Mouse (Mus musculus) embryonic facial prominence, embryonic 14.5 days (tissue): ENCODE measurements at regions not wholly inside any gene's neighbourhood (a gene's known extent, or its start where the extent isn't known, plus 50 kb on each side); places are given as distances from the start of the nearest gene placed in this dataset.
A peak's percentile ranks its signal among the peaks of the same experiment; 100 is the strongest.

Experiments used
- ATAC-seq: fragments of 200-750 bp; cut with Nextera tagmentation; 2 replicates; pipeline ENCODE4 v1.8.0; 2017; ENCODE audit warnings: low read depth, moderate number of reproducible peaks, moderate TSS enrichment
- DNase-seq: peaks from one replicate; pipeline ENCODE4 v3.0.0-alpha.2; 2015; ENCODE audit warnings: low spot score
- H3K27ac ChIP-seq: fragments of 300-500 bp; sonication (generic); replicated peaks from 2 replicates; pipeline ENCODE4 v1.5.1; 2014; ENCODE audit warnings: low read depth, mild to moderate bottlenecking, low read length, moderate library complexity
- H3K27me3 ChIP-seq: fragments of 300-500 bp; sonication (generic); replicated peaks from 2 replicates; pipeline ENCODE4 v1.6.1; 2014; ENCODE audit warnings: low read length; ENCODE audit not compliant: control insufficient read depth, insufficient read depth
- H3K36me3 ChIP-seq: fragments of 300-500 bp; sonication (generic); 2 replicates; pipeline ENCODE4 v1.6.1; 2014; ENCODE audit warnings: low read length, mixed read lengths; ENCODE audit not compliant: control insufficient read depth, insufficient read depth
- H3K4me1 ChIP-seq: fragments of 300-500 bp; sonication (generic); 2 replicates; pipeline ENCODE4 v1.6.1; 2014; ENCODE audit warnings: antibody characterized with exemption, low read length; ENCODE audit not compliant: control insufficient read depth, insufficient read depth
- H3K4me2 ChIP-seq: fragments of 300-500 bp; sonication (generic); 2 replicates; pipeline ENCODE4 v1.6.1; 2014; ENCODE audit warnings: low read depth, mild to moderate bottlenecking, low read length, moderate library complexity, mixed read lengths
- H3K4me3 ChIP-seq: fragments of 300-500 bp; sonication (generic); 2 replicates; pipeline ENCODE4 v1.5.1; 2014; ENCODE audit warnings: low read depth, mild to moderate bottlenecking, low read length
- H3K9ac ChIP-seq: fragments of 300-500 bp; sonication (generic); 2 replicates; pipeline ENCODE4 v1.6.1; 2014; ENCODE audit warnings: low read depth, mild to moderate bottlenecking, low read length, moderate library complexity, mixed read lengths
- H3K9me3 ChIP-seq: fragments of 300-500 bp; sonication (generic); 2 replicates; pipeline ENCODE4 v1.6.1; 2016; ENCODE audit warnings: low read length; ENCODE audit not compliant: control insufficient read depth
- WGBS: fragments of 180-500 bp; shearing (Covaris S2); extraction: QIAGEN DNeasy Blood & Tissue Kit; methylation state at CpG from one replicate; pipeline ENCODE4 v1.1.7; 2014; 5-methylcytosine and 5-hydroxymethylcytosine counted together

- Histone ChIP-seq H3K4me1 (no peaks in the 10 kb centered on the region), H3K27ac (no peak overlapping the region), H3K27me3 (no peaks in the 10 kb centered on the region), H3K36me3 (no peaks in the 10 kb centered on the region), H3K4me3 (no peak overlapping the region), H3K9ac (no peak overlapping the region), H3K9me3 (no peaks in the 10 kb centered on the region), H3K4me2 (no peak overlapping the region)
- no peak for DNase-seq
- no peak for ATAC-seq
- WGBS = 84% methylated on average over 3 of the region's 3 CpGs
Measured at GRCm38 (mm10) chr13:69182478-69182877, 183.1 kb upstream of the Adcy2 start.

GRCm38 (mm10) chr13:69190661-69191060 lies 191.3 kb upstream of the Adcy2 start:
- H3K9ac ChIP-seq = no peak overlapping the region
- no peaks in the 10 kb centered on the region for H3K36me3 ChIP-seq
- WGBS = 68% methylated on average over 3 of the region's 3 CpGs
- H3K27ac ChIP-seq = no peak overlapping the region
- no peaks in the 10 kb centered on the region for H3K4me1 ChIP-seq
- H3K9me3 ChIP-seq = no peaks in the 10 kb centered on the region
- no peak for ATAC-seq
- no peak overlapping the region for H3K4me3 ChIP-seq
- H3K4me2 ChIP-seq = no peak overlapping the region
- DNase-seq = no peak
- no peaks in the 10 kb centered on the region for H3K27me3 ChIP-seq

- no peak overlapping the region for H3K4me2 ChIP-seq
- ATAC-seq = no peak
- no peak overlapping the region for H3K9ac ChIP-seq
- H3K27ac ChIP-seq = no peak overlapping the region
- no peaks in the 10 kb centered on the region for H3K27me3 ChIP-seq
- H3K4me1 ChIP-seq = no peaks in the 10 kb centered on the region
- DNase-seq = no peak
- H3K36me3 ChIP-seq = no peaks in the 10 kb centered on the region
- no peak overlapping the region for H3K4me3 ChIP-seq
- H3K9me3 ChIP-seq = no peaks in the 10 kb centered on the region
- 7% methylated on average over 4 of the region's 4 CpGs for WGBS
Measured at GRCm38 (mm10) chr13:69196464-69196871, 197.1 kb upstream of the Adcy2 start.

DNA sequence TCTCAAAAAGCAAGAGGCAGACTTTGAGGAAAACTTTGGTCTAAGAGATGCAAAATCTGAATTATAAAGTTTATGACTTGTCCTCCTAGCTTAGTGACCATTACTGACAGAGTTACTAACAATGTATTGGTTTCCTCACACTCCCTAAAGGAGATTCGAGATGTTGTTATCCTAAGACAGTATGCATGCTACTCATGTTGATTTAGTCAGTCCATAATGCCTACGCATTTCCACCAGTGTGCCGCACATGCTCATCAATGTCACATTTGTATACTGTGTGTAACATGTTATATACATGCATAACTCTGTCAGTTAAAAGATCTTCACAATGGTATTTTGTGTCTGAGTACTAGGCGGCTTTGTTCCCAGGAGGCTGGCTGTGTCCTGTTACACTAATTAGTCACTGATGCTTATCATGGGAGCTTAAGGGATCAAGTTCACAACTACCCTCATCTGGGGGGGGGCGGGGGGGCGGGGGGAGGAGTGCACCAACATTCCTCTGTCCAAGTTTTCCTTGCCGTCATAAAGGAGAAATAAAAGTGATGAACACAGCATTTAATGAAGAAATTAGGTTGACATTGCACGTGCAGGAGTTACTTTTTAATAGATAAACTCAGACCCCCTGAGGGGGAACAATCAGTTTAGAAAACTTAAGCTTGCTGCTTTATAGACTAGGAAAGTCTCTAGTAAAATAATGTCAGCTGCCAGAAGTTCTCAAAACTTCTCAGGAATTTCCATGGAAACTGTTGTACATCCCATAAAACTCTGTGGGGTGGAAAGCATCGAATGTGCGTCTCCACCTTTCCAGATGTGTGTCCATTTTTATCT lies 208.6 kb upstream of the Adcy2 start:
- 50% methylated on average over 10 of the region's 10 CpGs for WGBS
- no peaks in the 10 kb centered on the region for H3K36me3 ChIP-seq
- ATAC-seq (no peak), DNase-seq (peak; percentile 19)
- no peaks in the 10 kb centered on the region for H3K27me3 ChIP-seq
- no peaks in the 10 kb centered on the region for H3K9me3 ChIP-seq
- H3K4me2 ChIP-seq = no peak overlapping the region
- no peak overlapping the region for H3K4me3 ChIP-seq
- no peaks in the 10 kb centered on the region for H3K4me1 ChIP-seq
- no peak overlapping the region for H3K27ac ChIP-seq
- no peak overlapping the region for H3K9ac ChIP-seq

- H3K9me3 ChIP-seq = no peaks in the 10 kb centered on the region
- ATAC-seq = no peak
Measured at GRCm38 (mm10) chr13:69208569-69208881, 209.2 kb upstream of the Adcy2 start.

GRCm38 (mm10) chr13:69216579-69216978 lies 217.2 kb upstream of the Adcy2 start:
- no peak overlapping the region for H3K4me2 ChIP-seq
- H3K36me3 ChIP-seq = no peaks in the 10 kb centered on the region
- DNase-seq (peak; percentile 30), ATAC-seq (no peak)
- no peaks in the 10 kb centered on the region for H3K9me3 ChIP-seq
- no peak overlapping the region for H3K4me3 ChIP-seq
- no peaks in the 10 kb centered on the region for H3K4me1 ChIP-seq
- H3K9ac ChIP-seq = no peak overlapping the region
- 56% methylated on average over 3 of the region's 3 CpGs for WGBS
- H3K27ac ChIP-seq = no peak overlapping the region
- H3K27me3 ChIP-seq = no peaks in the 10 kb centered on the region

More at GRCm38 (mm10) chr13:69208569-69208881, 209.2 kb upstream of the Adcy2 start:
- Histone ChIP-seq H3K27me3 (no peaks in the 10 kb centered on the region), H3K4me2 (no peak overlapping the region), H3K36me3 (no peaks in the 10 kb centered on the region), H3K27ac (no peak overlapping the region), H3K4me1 (no peaks in the 10 kb centered on the region), H3K4me3 (no peak overlapping the region), H3K9ac (no peak overlapping the region)
- DNase-seq = no peak
- WGBS = 77% methylated on average over 4 of the region's 4 CpGs

DNA sequence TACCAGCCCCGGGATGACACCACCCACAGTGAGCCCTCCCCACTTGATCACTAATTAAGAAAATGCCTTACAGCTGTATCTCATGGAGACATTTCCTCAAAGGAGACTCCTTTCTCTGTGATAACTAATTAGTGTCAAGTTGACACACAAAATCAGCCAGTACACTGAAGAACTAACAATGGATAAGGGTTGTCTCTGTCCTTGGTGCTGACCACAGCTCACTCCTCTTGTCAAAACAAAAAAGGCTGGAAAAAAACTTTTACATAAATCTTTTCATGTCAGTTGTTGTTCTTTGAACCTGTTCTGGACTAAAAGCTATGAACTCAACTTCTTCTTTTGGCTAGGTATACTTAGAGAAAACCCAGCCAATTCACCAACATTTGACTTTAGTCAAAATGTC lies 221.1 kb upstream of the Adcy2 start:
- Histone ChIP-seq H3K4me1 (no peaks in the 10 kb centered on the region), H3K4me2 (no peak overlapping the region), H3K9me3 (no peaks in the 10 kb centered on the region), H3K27ac (no peak overlapping the region), H3K4me3 (no peak overlapping the region), H3K9ac (no peak overlapping the region), H3K27me3 (no peaks in the 10 kb centered on the region), H3K36me3 (no peaks in the 10 kb centered on the region)
- DNase-seq (peak; percentile 54), ATAC-seq (no peak)
- WGBS = 62% methylated on average over 1 of the region's 1 CpGs

GRCm38 (mm10) chr13:69226538-69226937 lies 227.2 kb upstream of the Adcy2 start:
- no peak for ATAC-seq
- DNase-seq = no peak
- no peaks in the 10 kb centered on the region for H3K4me1 ChIP-seq
- no peak overlapping the region for H3K4me3 ChIP-seq
- H3K9ac ChIP-seq = no peak overlapping the region
- no peak overlapping the region for H3K27ac ChIP-seq
- no peak overlapping the region for H3K4me2 ChIP-seq
- no peaks in the 10 kb centered on the region for H3K36me3 ChIP-seq
- H3K9me3 ChIP-seq = no peaks in the 10 kb centered on the region
- WGBS = 74% methylated on average over 5 of the region's 5 CpGs
- H3K27me3 ChIP-seq = no peaks in the 10 kb centered on the region

GRCm38 (mm10) chr13:69230361-69230943 lies 231.1 kb upstream of the Adcy2 start:
- Histone ChIP-seq H3K9me3 (no peaks in the 10 kb centered on the region), H3K4me2 (no peak overlapping the region), H3K9ac (no peak overlapping the region), H3K4me3 (no peak overlapping the region), H3K27ac (no peak overlapping the region), H3K36me3 (no peaks in the 10 kb centered on the region), H3K27me3 (no peaks in the 10 kb centered on the region), H3K4me1 (no peaks in the 10 kb centered on the region)
- WGBS = 79% methylated on average over 10 of the region's 10 CpGs
- ATAC-seq = peak; percentile 80; the same call in 1 of the 2 replicates
- DNase-seq = peak; percentile 60
